Mouse (Mus musculus) MEL (cell line): Measurements from ENCODE around the gene Susd6. TPM values are rescaled to one million over a fixed set of nuclear protein-coding genes. Genes with fewer than 3 reads are reported as not detected.

ENCODE experiments used
- DNase-seq: peaks from one replicate; pipeline ENCODE4 v3.0.0; 2011; ENCODE audit warnings: low read depth, low spot score
- H3K27ac ChIP-seq: 2 replicates; pipeline ENCODE4 v1.5.1; 2012; ENCODE audit warnings: low read depth, mild to moderate bottlenecking, control low read depth, low read length, moderate library complexity; ENCODE audit not compliant: control insufficient read depth
- H3K27me3 ChIP-seq, 2 experiments: fragments of 150-350 bp in 1 of 2; sonication (generic) in 1 of 2; 2 replicates each; pipeline ENCODE4 v1.6.1; 2012; ENCODE audit warnings: low read length in 2 of 2, mild to moderate bottlenecking in 2 of 2, improper control_type of control experiment in 1 of 2, moderate library complexity in 1 of 2; ENCODE audit not compliant: insufficient read depth in 2 of 2, control insufficient read depth in 1 of 2
- H3K36me3 ChIP-seq, 2 experiments: 2 replicates each; pipeline ENCODE4 v1.6.1; 2012 to 2014; ENCODE audit warnings: low read length in 2 of 2, improper control_type of control experiment in 1 of 2, inconsistent platforms in 1 of 2, mild to moderate bottlenecking in 1 of 2; ENCODE audit not compliant: insufficient read depth in 2 of 2, control insufficient read depth in 1 of 2
- H3K4me1 ChIP-seq, 2 experiments: fragments of 150-350 bp in 1 of 2; sonication (generic) in 1 of 2; 2 replicates each; pipeline ENCODE4 v1.6.1; 2012; ENCODE audit warnings: low read length in 2 of 2, improper control_type of control experiment in 1 of 2, mild to moderate bottlenecking in 1 of 2; ENCODE audit not compliant: insufficient read depth in 2 of 2, control insufficient read depth in 1 of 2
- H3K4me3 ChIP-seq, 2 experiments: fragments of 150-350 bp in 1 of 2; sonication (generic) in 1 of 2; 2 replicates each; pipeline ENCODE4 v1.5.1; 2012; ENCODE audit warnings: low read depth in 2 of 2, low read length in 2 of 2, mild to moderate bottlenecking in 2 of 2, moderate library complexity in 2 of 2, control low read depth in 1 of 2, improper control_type of control experiment in 1 of 2; ENCODE audit not compliant: control insufficient read depth in 1 of 2, insufficient read depth in 1 of 2
- H3K79me2 ChIP-seq: 2 replicates; pipeline ENCODE4 v1.6.1; 2012; ENCODE audit warnings: mild to moderate bottlenecking, low read length, moderate library complexity; ENCODE audit not compliant: control insufficient read depth, poor library complexity, insufficient read depth
- H3K9ac ChIP-seq: 2 replicates; pipeline ENCODE4 v1.6.1; 2012; ENCODE audit warnings: low read depth, mild to moderate bottlenecking, control low read depth, low read length, moderate library complexity; ENCODE audit not compliant: control insufficient read depth, poor library complexity, severe bottlenecking
- H3K9me3 ChIP-seq: fragments of 150-350 bp; sonication (generic); replicated peaks from 2 replicates; pipeline ENCODE4 v1.6.1; 2012; ENCODE audit warnings: mild to moderate bottlenecking, low read length, improper control_type of control experiment, moderate library complexity; ENCODE audit not compliant: insufficient read depth
- BHLHE40 ChIP-seq: IDR thresholded peaks from 2 replicates; pipeline ENCODE4 v1.6.1; 2012; ENCODE audit warnings: low read depth, mild to moderate bottlenecking, inconsistent platforms, low read length, improper control_type of control experiment, borderline replicate concordance
- CHD1 ChIP-seq: IDR thresholded peaks from 2 replicates; pipeline ENCODE4 v1.6.1; 2012; ENCODE audit warnings: low read depth, mild to moderate bottlenecking, inconsistent platforms, low read length, improper control_type of control experiment
- CHD2 ChIP-seq: IDR thresholded peaks from 2 replicates; pipeline ENCODE4 v1.6.1; 2011; ENCODE audit warnings: low read length, improper control_type of control experiment
- CTCF ChIP-seq, 3 experiments: IDR thresholded peaks in 2 of 3; conservative IDR thresholded peaks in 1 of 3; 2 replicates each; pipeline ENCODE4 v1.5.1; 2011 to 2012; ENCODE audit warnings: low read length in 3 of 3, low read depth in 2 of 3, mild to moderate bottlenecking in 2 of 3, improper control_type of control experiment in 1 of 3, inconsistent platforms in 1 of 3, mixed read lengths in 1 of 3, moderate library complexity in 1 of 3; ENCODE audit not compliant: control insufficient read depth in 1 of 3, insufficient read depth in 1 of 3, poor library complexity in 1 of 3, severe bottlenecking in 1 of 3
- E2F4 ChIP-seq: IDR thresholded peaks from 2 replicates; pipeline ENCODE4 v1.6.1; 2011; ENCODE audit warnings: low read depth, low read length, improper control_type of control experiment, borderline replicate concordance
- ELF1 ChIP-seq: IDR thresholded peaks from 2 replicates; pipeline ENCODE4 v1.6.1; 2014; ENCODE audit warnings: low read depth, mild to moderate bottlenecking, inconsistent platforms, low read length, improper control_type of control experiment, moderate library complexity
- EP300 ChIP-seq, 2 experiments: IDR thresholded peaks; 2 replicates each; pipeline ENCODE4 v1.6.1; 2011; ENCODE audit warnings: improper control_type of control experiment in 2 of 2, low read length in 2 of 2, low read depth in 1 of 2, mild to moderate bottlenecking in 1 of 2
- ETS1 ChIP-seq: IDR thresholded peaks from 2 replicates; pipeline ENCODE4 v1.6.1; 2012; ENCODE audit warnings: low read depth, mild to moderate bottlenecking, inconsistent platforms, low read length, improper control_type of control experiment, moderate library complexity
- GATA1 ChIP-seq: IDR thresholded peaks from 2 replicates; pipeline ENCODE4 v1.6.1; 2011; ENCODE audit warnings: low read depth, low read length, improper control_type of control experiment
- HCFC1 ChIP-seq: IDR thresholded peaks from 2 replicates; pipeline ENCODE4 v1.6.1; 2012; ENCODE audit warnings: low read depth, mild to moderate bottlenecking, inconsistent platforms, low read length, improper control_type of control experiment, moderate library complexity
- KAT2A ChIP-seq: conservative IDR thresholded peaks from 2 replicates; pipeline ENCODE4 v1.6.1; 2012; ENCODE audit warnings: low read depth, low read length, improper control_type of control experiment, inconsistent platforms
- MAX ChIP-seq: IDR thresholded peaks from 2 replicates; pipeline ENCODE4 v1.6.1; 2011; ENCODE audit warnings: low read length, improper control_type of control experiment
- MAZ ChIP-seq: IDR thresholded peaks from 2 replicates; pipeline ENCODE4 v1.6.1; 2012; ENCODE audit warnings: low read depth, mild to moderate bottlenecking, inconsistent platforms, low read length, improper control_type of control experiment
- MEF2A ChIP-seq: IDR thresholded peaks from 2 replicates; pipeline ENCODE4 v1.6.1; 2014; ENCODE audit warnings: low read depth, mild to moderate bottlenecking, inconsistent platforms, low read length, improper control_type of control experiment; ENCODE audit not compliant: poor library complexity, insufficient replicate concordance, severe bottlenecking; ENCODE audit errors: extremely low read depth
- MXI1 ChIP-seq: IDR thresholded peaks from 2 replicates; pipeline ENCODE4 v1.6.1; 2011; ENCODE audit warnings: mild to moderate bottlenecking, low read depth, low read length, improper control_type of control experiment
- MYB ChIP-seq: IDR thresholded peaks from 2 replicates; pipeline ENCODE4 v1.6.1; 2011; ENCODE audit warnings: mild to moderate bottlenecking, low read depth, low read length, improper control_type of control experiment
- MYC ChIP-seq: IDR thresholded peaks from 2 replicates; pipeline ENCODE4 v1.6.1; 2011; ENCODE audit warnings: low read depth, mild to moderate bottlenecking, low read length, improper control_type of control experiment, moderate library complexity
- NELFE ChIP-seq: IDR thresholded peaks from 2 replicates; pipeline ENCODE4 v1.6.1; 2011; ENCODE audit warnings: low read depth, low read length, improper control_type of control experiment
- NRF1 ChIP-seq: IDR thresholded peaks from 2 replicates; pipeline ENCODE4 v1.6.1; 2014; ENCODE audit warnings: low read depth, mild to moderate bottlenecking, inconsistent platforms, low read length, improper control_type of control experiment, moderate library complexity; ENCODE audit not compliant: poor library complexity, insufficient read depth, severe bottlenecking
- POLR2A ChIP-seq, 2 experiments: IDR thresholded peaks; 2 replicates each; pipeline ENCODE4 v1.6.1; 2011 to 2012; ENCODE audit warnings: low read length in 2 of 2, mild to moderate bottlenecking in 2 of 2, control low read depth in 1 of 2, improper control_type of control experiment in 1 of 2, low read depth in 1 of 2, moderate library complexity in 1 of 2; ENCODE audit not compliant: control insufficient read depth in 1 of 2, insufficient read depth in 1 of 2, poor library complexity in 1 of 2
- POLR2AphosphoS2 ChIP-seq: IDR thresholded peaks from 2 replicates; pipeline ENCODE4 v1.6.1; 2011; ENCODE audit warnings: low read length, improper control_type of control experiment
- POLR2AphosphoS5 ChIP-seq: IDR thresholded peaks from 2 replicates; pipeline ENCODE4 v1.6.1; 2012; ENCODE audit warnings: low read depth, borderline replicate concordance, mild to moderate bottlenecking, inconsistent platforms, low read length, moderate library complexity, mixed read lengths
- RAD21 ChIP-seq: IDR thresholded peaks from 2 replicates; pipeline ENCODE4 v1.6.1; 2011; ENCODE audit warnings: mild to moderate bottlenecking, low read depth, low read length, improper control_type of control experiment
- RCOR1 ChIP-seq: IDR thresholded peaks from 2 replicates; pipeline ENCODE4 v1.6.1; 2012; ENCODE audit warnings: low read depth, mild to moderate bottlenecking, inconsistent platforms, low read length, improper control_type of control experiment
- SMC3 ChIP-seq: IDR thresholded peaks from 2 replicates; pipeline ENCODE4 v1.6.1; 2011; ENCODE audit warnings: low read depth, low read length, improper control_type of control experiment
- TAL1 ChIP-seq: IDR thresholded peaks from 2 replicates; pipeline ENCODE4 v1.6.1; 2012; ENCODE audit warnings: mild to moderate bottlenecking, inconsistent platforms, low read length, moderate library complexity, mixed read lengths
- UBTF ChIP-seq: IDR thresholded peaks from 2 replicates; pipeline ENCODE4 v1.6.1; 2012; ENCODE audit warnings: low read depth, mild to moderate bottlenecking, inconsistent platforms, low read length, improper control_type of control experiment, moderate library complexity, borderline replicate concordance; ENCODE audit not compliant: insufficient read depth
- USF1 ChIP-seq: IDR thresholded peaks from 2 replicates; pipeline ENCODE4 v1.6.1; 2014; ENCODE audit warnings: low read depth, mild to moderate bottlenecking, inconsistent platforms, low read length, improper control_type of control experiment, moderate library complexity
- ZC3H11A ChIP-seq: IDR thresholded peaks from 2 replicates; pipeline ENCODE4 v1.6.1; 2012; ENCODE audit warnings: low read depth, mild to moderate bottlenecking, inconsistent platforms, low read length, improper control_type of control experiment
- ZKSCAN1 ChIP-seq: IDR thresholded peaks from 2 replicates; pipeline ENCODE4 v1.6.1; 2012; ENCODE audit warnings: low read depth, mild to moderate bottlenecking, inconsistent platforms, low read length, improper control_type of control experiment, moderate library complexity
- ZMIZ1 ChIP-seq: IDR thresholded peaks from 2 replicates; pipeline ENCODE4 v1.6.1; 2012; ENCODE audit warnings: low read depth, mild to moderate bottlenecking, inconsistent platforms, low read length, improper control_type of control experiment, moderate library complexity
- ZNF384 ChIP-seq: IDR thresholded peaks from 2 replicates; pipeline ENCODE4 v1.6.1; 2012; ENCODE audit warnings: low read depth, mild to moderate bottlenecking, inconsistent platforms, low read length, improper control_type of control experiment
- polyA plus RNA-seq, 2 experiments: library from polyadenylated mRNA; stranded (reverse) in 1 of 2; unstranded in 1 of 2; fragments of >175 nt in 1 of 2; fragments of >200 nt in 1 of 2; gene quantifications; 2 replicates each; pipeline versions ENCODE4 v1.2.1 to v1.2.4; 2012; ENCODE audit warnings: low replicate concordance in 2 of 2, low read depth in 1 of 2; ENCODE audit not compliant: insufficient read length in 2 of 2, insufficient read depth in 1 of 2, missing spikeins in 1 of 2
- total RNA-seq: library from RNA; depleted of rRNA; stranded (reverse); fragments of 300-350 nt; gene quantifications from 2 replicates; pipeline ENCODE4 v1.2.3, GENCODE M21; 2012

Gene Susd6
- total and polyA plus RNA-seq, 3 experiments, result 12.2 to 22.4 TPM; not detected in 1

DNA sequence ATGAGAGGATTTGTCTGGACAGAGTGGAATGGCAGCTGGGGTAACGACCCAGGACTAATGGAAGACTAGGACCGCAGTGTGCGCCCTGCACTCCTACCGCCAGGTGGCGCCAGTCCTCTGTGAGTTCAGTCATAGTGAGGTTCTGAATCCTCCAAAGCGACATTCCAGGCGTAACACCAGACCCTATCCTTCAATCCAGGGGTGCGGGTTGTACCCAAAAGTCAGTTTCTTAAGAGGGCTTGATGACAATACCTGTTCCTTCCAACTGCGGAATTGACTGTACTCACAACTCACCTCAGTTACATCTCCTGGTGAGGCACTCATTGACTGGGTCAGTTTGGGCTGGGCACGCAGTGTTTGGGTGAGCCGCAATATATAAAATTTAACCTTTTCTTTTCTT lies 20.6 kb upstream of the Susd6 start:
- no peaks in the 10 kb centered on the region for H3K9me3 ChIP-seq
- no peaks in the 10 kb centered on the region for H3K4me1 ChIP-seq
- no peak for TF ChIP-seq BHLHE40
- TF ChIP-seq RCOR1, result no peak
- no peak for TF ChIP-seq MAX
- no peak for TF ChIP-seq POLR2AphosphoS5
- TF ChIP-seq EP300 (IDR thresholded peaks at IDR 0.05; ENCODE audit: low read depth in 1 of 2, low read length in 2 of 2), result no peak
- peak; percentile 100 for TF ChIP-seq SMC3
- TF ChIP-seq NELFE, result no peak
- 0 out of 2 replicates have a peak, but pooled peaks have one; percentile 8 for TF ChIP-seq GATA1
- no peak for TF ChIP-seq KAT2A
- no peak for TF ChIP-seq MYC
- no peak for TF ChIP-seq MXI1
- no peak for TF ChIP-seq ETS1
- no peak for TF ChIP-seq MAZ
- TF ChIP-seq UBTF, result no peak
- TF ChIP-seq CHD2, result no peak
- TF ChIP-seq ELF1, result no peak
- no peak for TF ChIP-seq ZKSCAN1
- no peak for TF ChIP-seq MYB
- TF ChIP-seq ZNF384, result no peak
- TF ChIP-seq ZMIZ1, result no peak
- TF ChIP-seq USF1, result no peak
- TF ChIP-seq ZC3H11A, result peak; percentile 99
- no peak for TF ChIP-seq CHD1
- peak; percentile 95 to 98 (median 96) for TF ChIP-seq CTCF (IDR thresholded peaks at IDR 0.05 in 2 of 3, conservative IDR thresholded peaks at IDR 0.05 in 1 of 3; ENCODE audit: control insufficient read depth in 1 of 3, insufficient read depth in 1 of 3, low read depth in 2 of 3, low read length in 3 of 3, poor library complexity in 1 of 3, severe bottlenecking in 1 of 3)
- TF ChIP-seq TAL1, result no peak
- TF ChIP-seq NRF1, result no peak
- TF ChIP-seq E2F4, result no peak
- TF ChIP-seq RAD21, result peak; percentile 95
- TF ChIP-seq POLR2A (IDR thresholded peaks at IDR 0.05; ENCODE audit: control insufficient read depth in 1 of 2, insufficient read depth in 1 of 2, low read depth in 1 of 2, low read length in 2 of 2, poor library complexity in 1 of 2), result no peak
- no peak for TF ChIP-seq MEF2A
- TF ChIP-seq POLR2AphosphoS2, result no peak
- no peak for TF ChIP-seq HCFC1
- H3K36me3 ChIP-seq, result no peaks in the 10 kb centered on the region
- no peaks in the 10 kb centered on the region for H3K79me2 ChIP-seq
- H3K4me3 ChIP-seq, result peak overlapping the region; percentile 10 to 37; a peak in 3 of 4 replicates
- no peak overlapping the region for H3K27ac ChIP-seq
- peak overlapping the region; percentile 38 for H3K9ac ChIP-seq
- H3K27me3 ChIP-seq, result no peaks in the 10 kb centered on the region
- peak; percentile 86 for DNase-seq
